In genomic region chr16:90687687-90688263, GRCm38 (mm10) we compare ENCODE assay signal across 19 mouse cellular contexts. TPM values are rescaled to one million over a fixed set of nuclear protein-coding genes. Genes with fewer than 3 reads are reported as not detected.
DNase-seq lines count a peak whose midpoint lies in the region; ATAC-seq and TF ChIP-seq lines count a peak whose summit lies in the region.
"Had no signal": no experiment of that assay in that cellular context is flagged by ENCODE, and none has a peak within 500 bp of the region (broad histone marks: within the 10 kb centered on the region; RNA-seq: fewer than 3 reads in every experiment).

No protein-coding gene starts in this region.

- intact Hi-C loops in heart, postnatal 36 days (cut with DNase I), result no loop called here
- intact Hi-C loops in left cerebral cortex, postnatal 4 days (cut with DNase I), result no loop called here

- peak; percentile 74 for ATAC-seq in lung, embryonic 16.5 days (ENCODE audit: low read depth)
- ATAC-seq: forebrain, embryonic 15.5 days had no signal

- peak; percentile 95 for DNase-seq in heart, adult 11 months
- DNase-seq in heart, postnatal 36 days, result no peak
- no peak for DNase-seq in layer of hippocampus, adult 2 months (ENCODE audit: low spot score in 2 of 2)
- no peak for DNase-seq in layer of hippocampus, adult 18-20 months (ENCODE audit: low spot score in 2 of 2)
- no peak for DNase-seq in left cerebral cortex, adult 11 months (ENCODE audit: low spot score)
- no peak for DNase-seq in left cerebral cortex, postnatal 4 days
- DNase-seq: adrenal gland, adult 8-10 months; cerebellum, adult 11-12 months; cerebellum, postnatal 14 days; gastrocnemius, postnatal 36 days; liver, embryonic 13.5 days; right cerebral cortex, adult 18-20 months; thymus, postnatal 4 days had no signal

- no peak overlapping the region for H3K4me2 ChIP-seq in lung, embryonic 16.5 days (ENCODE audit: low read depth, low read length)
- H3K4me2 ChIP-seq: forebrain, embryonic 15.5 days; limb, embryonic 13.5 days; liver, embryonic 13.5 days; midbrain, embryonic 12.5 days had no signal

- H3K9ac ChIP-seq in lung, embryonic 16.5 days (ENCODE audit: low read length), result no peak overlapping the region
- H3K9ac ChIP-seq: forebrain, embryonic 15.5 days; limb, embryonic 13.5 days; liver, embryonic 13.5 days; midbrain, embryonic 12.5 days had no signal

- peaks cover 16% of the 10 kb centered on the region for H3K4me1 ChIP-seq in lung, embryonic 16.5 days (replicated peaks; ENCODE audit: control insufficient read depth, insufficient read depth, low read length)
- H3K4me1 ChIP-seq: limb, embryonic 13.5 days; liver, embryonic 13.5 days had no signal

- H3K9me3 ChIP-seq in lung, embryonic 16.5 days (ENCODE audit: control insufficient read depth, low read length), result no peaks in the 10 kb centered on the region
- H3K9me3 ChIP-seq: forebrain, embryonic 15.5 days; limb, embryonic 13.5 days; liver, embryonic 13.5 days; midbrain, embryonic 12.5 days had no signal

- WGBS in lung, embryonic 16.5 days, result 53% methylated on average over 12 of the region's 12 CpGs

- H3K36me3 ChIP-seq in lung, embryonic 16.5 days (ENCODE audit: control insufficient read depth, insufficient read depth, low read length), result no peaks in the 10 kb centered on the region
- H3K36me3 ChIP-seq: forebrain, embryonic 15.5 days; limb, embryonic 13.5 days; liver, embryonic 13.5 days; midbrain, embryonic 12.5 days had no signal

- H3K27ac ChIP-seq in layer of hippocampus, adult 2 months, result peak overlapping the region; percentile 78
- peak overlapping the region; percentile 78 for H3K27ac ChIP-seq in lung, embryonic 16.5 days (ENCODE audit: low read length)
- H3K27ac ChIP-seq: forebrain, embryonic 15.5 days; limb, embryonic 13.5 days; liver, embryonic 13.5 days; midbrain, embryonic 12.5 days had no signal

- no peaks in the 10 kb centered on the region for H3K27me3 ChIP-seq in lung, embryonic 16.5 days (ENCODE audit: control insufficient read depth, insufficient read depth, low read depth, low read length)
- H3K27me3 ChIP-seq: forebrain, embryonic 15.5 days; limb, embryonic 13.5 days; liver, embryonic 13.5 days; midbrain, embryonic 12.5 days had no signal

- no peak overlapping the region for H3K4me3 ChIP-seq in layer of hippocampus, adult 2 months
- no peak overlapping the region for H3K4me3 ChIP-seq in lung, embryonic 16.5 days (ENCODE audit: low read length)
- H3K4me3 ChIP-seq: forebrain, embryonic 15.5 days; limb, embryonic 13.5 days; liver, embryonic 13.5 days; midbrain, embryonic 12.5 days had no signal

- no peak for TF ChIP-seq CTCF in layer of hippocampus, adult 2 months (conservative IDR thresholded peaks at IDR 0.05)

RNA-seq across cellular contexts. Expression of gene Mis18a, which starts 39.4 kb away (rescaled TPM):
- total RNA-seq in heart, postnatal 36 days (2021), result 1 to 10 TPM; 2.7 to 4.8 TPM
- 1 to 10 TPM; 7.7 to 9.0 TPM for total RNA-seq in layer of hippocampus, adult 2 months (2021)
- total RNA-seq in layer of hippocampus, adult 18-20 months (2021), result 10 to 100 TPM in 1 of 2 experiments, 1 to 10 TPM in 1; 8.5 to 10.3 TPM
- polyA plus RNA-seq in lung, embryonic 16.5 days (2015; fragmentation: Nextera tagmentation; extraction: Ambion mirVana), result 72.2 and 82.1 TPM in 2 replicates
- 10 to 100 TPM; 11.3 TPM for total RNA-seq in left cerebral cortex, postnatal 4 days (2021)

RNA-seq across cellular contexts. Expression of gene Mrap, which starts 50.2 kb away (rescaled TPM):
- 10 to 100 TPM; 14.2 to 14.7 TPM for total RNA-seq in heart, postnatal 36 days (2021)
- under 1 TPM in 1 of 2 experiments, not detected in 1; 0.37 TPM for total RNA-seq in layer of hippocampus, adult 2 months (2021)
- total RNA-seq in layer of hippocampus, adult 18-20 months (2021), result under 1 TPM in 1 of 2 experiments, not detected in 1; 0.66 TPM
- 4.6 and 5.1 TPM in 2 replicates for polyA plus RNA-seq in lung, embryonic 16.5 days (2015; fragmentation: Nextera tagmentation; extraction: Ambion mirVana)
- total RNA-seq in left cerebral cortex, postnatal 4 days (2021), result not detected
- total RNA-seq: layer of hippocampus, postnatal 10 days; monocyte, adult 5-6 weeks had no signal
- polyA plus RNA-seq: forebrain, embryonic 15.5 days; limb, embryonic 13.5 days; midbrain, embryonic 12.5 days had no signal

Comparison
In these comparisons a context has a peak if more than half of its experiments do, and no peak if none do; other contexts are left out.
1. RNA of gene Mrap, which starts 50.2 kb away (total RNA-seq): 14.2 to 14.7 TPM in heart, postnatal 36 days; 0.66 TPM in layer of hippocampus, adult 18-20 months, 0.37 TPM in layer of hippocampus, adult 2 months and not detected in left cerebral cortex, postnatal 4 days; every median in the first group is over 4 times any median in the second.